Mouse (Mus musculus) midbrain, embryonic 14.5 days (tissue): ENCODE data around the gene Kif14. TPM values are rescaled to one million over a fixed set of nuclear protein-coding genes. Genes with fewer than 3 reads are reported as not detected.

ENCODE experiments used
- ATAC-seq: fragments of 200-750 bp; cut with Nextera tagmentation; 2 replicates; pipeline ENCODE4 v1.8.0; 2017; ENCODE audit warnings: moderate number of reproducible peaks, moderate library complexity; ENCODE audit not compliant: low FRiP score, low TSS enrichment
- DNase-seq: peaks from one replicate; pipeline ENCODE4 v3.0.0-alpha.2; 2015
- H3K27ac ChIP-seq: fragments of 300-500 bp; sonication (generic); replicated peaks from 2 replicates; pipeline ENCODE4 v1.5.1; 2014; ENCODE audit warnings: mild to moderate bottlenecking, low read depth, low read length, moderate library complexity
- H3K27me3 ChIP-seq: fragments of 300-500 bp; sonication (generic); 2 replicates; pipeline ENCODE4 v1.6.1; 2014; ENCODE audit warnings: low read length, control low read depth, mixed read lengths; ENCODE audit not compliant: control insufficient read depth, insufficient read depth
- H3K36me3 ChIP-seq: fragments of 300-500 bp; sonication (generic); 2 replicates; pipeline ENCODE4 v1.6.1; 2014; ENCODE audit warnings: low read length, control low read depth; ENCODE audit not compliant: control insufficient read depth, insufficient read depth
- H3K4me1 ChIP-seq: fragments of 300-500 bp; sonication (generic); 2 replicates; pipeline ENCODE4 v1.6.1; 2014; ENCODE audit warnings: mild to moderate bottlenecking, antibody characterized with exemption, low read length, control low read depth; ENCODE audit not compliant: control insufficient read depth, insufficient read depth
- H3K4me2 ChIP-seq: fragments of 300-500 bp; sonication (generic); 2 replicates; pipeline ENCODE4 v1.6.1; 2014; ENCODE audit warnings: mild to moderate bottlenecking, low read length, moderate library complexity
- H3K4me3 ChIP-seq: fragments of 300-500 bp; sonication (generic); replicated peaks from 2 replicates; pipeline ENCODE4 v1.5.1; 2014; ENCODE audit warnings: low read depth, low read length
- H3K9ac ChIP-seq: fragments of 300-500 bp; sonication (generic); replicated peaks from 2 replicates; pipeline ENCODE4 v1.6.1; 2014; ENCODE audit warnings: mild to moderate bottlenecking, low read length, moderate library complexity
- H3K9me3 ChIP-seq: fragments of 300-500 bp; sonication (generic); 2 replicates; pipeline ENCODE4 v1.6.1; 2016; ENCODE audit warnings: low read length, control low read depth, mixed read lengths; ENCODE audit not compliant: control insufficient read depth
- WGBS: fragments of 180-500 bp; shearing (Covaris S2); extraction: QIAGEN DNeasy Blood & Tissue Kit; methylation state at CpG from one replicate; pipeline ENCODE4 v1.1.7; 2014; 5-methylcytosine and 5-hydroxymethylcytosine counted together
- polyA plus RNA-seq: library from polyadenylated mRNA; unstranded; fragments of >200 nt; fragmentation: Nextera tagmentation; extraction: Ambion mirVana; gene quantifications from 2 replicates; pipeline ENCODE4 v1.2.1, GENCODE M21; 2014

Kif14 gene
- polyA plus RNA-seq, 1 experiment from 2014 or later = 2.0 TPM

DNA sequence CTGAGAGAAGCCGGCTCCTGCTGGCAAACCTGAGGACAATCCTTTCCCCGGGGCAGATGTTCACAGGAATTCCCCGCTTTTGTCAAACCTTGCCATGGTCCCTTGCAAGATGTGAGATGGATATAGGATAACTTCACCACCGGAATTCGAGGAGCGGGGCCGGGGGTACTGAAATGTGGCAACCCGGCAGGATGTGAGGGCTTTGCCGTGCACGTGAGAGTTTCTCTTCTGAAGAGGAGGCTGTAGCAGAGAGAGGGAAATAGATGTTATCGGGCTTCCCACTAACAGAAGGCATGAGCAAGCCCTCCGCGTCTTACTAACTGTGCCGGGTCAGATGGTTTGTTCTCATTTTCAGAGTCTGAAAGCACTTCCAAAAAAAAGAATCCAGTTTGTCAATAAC, 113.2 kb downstream of the Kif14 start:
- no peaks in the 10 kb centered on the region for H3K36me3 ChIP-seq
- H3K9me3 ChIP-seq = no peaks in the 10 kb centered on the region
- WGBS = 89% methylated on average over 14 of the region's 14 CpGs
- peaks cover 6% of the 10 kb centered on the region; the same call in 1 of the 2 replicates for H3K4me1 ChIP-seq
- H3K9ac ChIP-seq = no peak overlapping the region
- no peaks in the 10 kb centered on the region for H3K27me3 ChIP-seq
- DNase-seq (no peak), ATAC-seq (no peak)
- no peak overlapping the region for H3K4me3 ChIP-seq
- H3K27ac ChIP-seq = no peak overlapping the region
- no peak overlapping the region for H3K4me2 ChIP-seq

DNA sequence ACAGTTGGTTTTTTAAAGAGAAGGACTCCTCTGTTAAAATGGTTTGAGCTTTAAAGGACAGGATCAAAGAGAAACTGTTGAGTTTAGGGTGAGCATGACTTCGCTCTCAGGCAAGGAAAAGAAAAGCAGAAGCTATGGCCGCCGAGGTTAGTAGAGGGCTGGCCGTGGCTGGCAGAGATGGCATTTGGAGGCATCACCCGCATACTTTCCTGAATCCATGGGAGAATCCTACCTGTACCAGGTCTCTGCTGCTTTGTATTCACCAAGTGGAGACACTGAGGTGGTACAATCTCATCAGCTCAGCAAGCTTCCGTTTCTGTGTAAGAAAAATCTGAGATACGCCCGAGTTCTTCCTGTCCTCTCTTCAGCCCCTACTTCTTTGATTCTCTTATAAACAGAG, 114.1 kb downstream of the Kif14 start:
- H3K9me3 ChIP-seq = no peaks in the 10 kb centered on the region
- no peaks in the 10 kb centered on the region for H3K27me3 ChIP-seq
- no peak for DNase-seq
- H3K4me2 ChIP-seq = no peak overlapping the region
- 91% methylated on average over 8 of the region's 8 CpGs for WGBS
- H3K27ac ChIP-seq = no peak overlapping the region
- ATAC-seq = no peak
- no peak overlapping the region for H3K4me3 ChIP-seq
- peaks cover 6% of the 10 kb centered on the region; the same call in 1 of the 2 replicates for H3K4me1 ChIP-seq
- no peak overlapping the region for H3K9ac ChIP-seq
- H3K36me3 ChIP-seq = no peaks in the 10 kb centered on the region

Other genes with a start within 250 kb of the Kif14 start
- 1.6 and 2.6 TPM in 2 replicates for gene Inava, start 232.1 kb upstream of the Kif14 start, polyA plus RNA-seq
- gene Gpr25, start 205.5 kb upstream of the Kif14 start, polyA plus RNA-seq = 1.4 TPM in 1 of 2 replicates, not detected in the other
- gene Camsap2, start 120.2 kb upstream of the Kif14 start, polyA plus RNA-seq = 52.0 and 63.8 TPM in 2 replicates
- gene Ddx59, start 51.1 kb upstream of the Kif14 start, polyA plus RNA-seq = 13.0 and 18.5 TPM in 2 replicates
- 26.6 and 34.7 TPM in 2 replicates for gene Zfp281, start 158.6 kb downstream of the Kif14 start, polyA plus RNA-seq